Mouse (Mus musculus) forebrain, embryonic 16.5 days (tissue): ENCODE results near the gene Vax2. TPM values are rescaled to one million over a fixed set of nuclear protein-coding genes. Genes with fewer than 3 reads are reported as not detected.

Experiments used
- ATAC-seq: fragments of 200-750 bp; cut with Nextera tagmentation; 2 replicates; pipeline ENCODE4 v1.8.0; 2017; ENCODE audit warnings: mild to moderate bottlenecking, moderate library complexity
- H3K27ac ChIP-seq: fragments of 300-500 bp; sonication (generic); 2 replicates; pipeline ENCODE4 v1.5.1; 2014; ENCODE audit warnings: low read length, control low read depth
- H3K27me3 ChIP-seq: fragments of 300-500 bp; sonication (generic); replicated peaks from 2 replicates; pipeline ENCODE4 v1.6.1; 2014; ENCODE audit warnings: low read length; ENCODE audit not compliant: control insufficient read depth, insufficient read depth
- H3K36me3 ChIP-seq: fragments of 300-500 bp; sonication (generic); 2 replicates; pipeline ENCODE4 v1.6.1; 2014; ENCODE audit not compliant: control insufficient read depth, insufficient read depth
- H3K4me1 ChIP-seq: fragments of 300-500 bp; sonication (generic); replicated peaks from 2 replicates; pipeline ENCODE4 v1.6.1; 2014; ENCODE audit warnings: low read length; ENCODE audit not compliant: control insufficient read depth, insufficient read depth
- H3K4me2 ChIP-seq: fragments of 300-500 bp; sonication (generic); 2 replicates; pipeline ENCODE4 v1.6.1; 2014; ENCODE audit warnings: mild to moderate bottlenecking, low read length, control low read depth
- H3K4me3 ChIP-seq: fragments of 300-500 bp; sonication (generic); replicated peaks from 2 replicates; pipeline ENCODE4 v1.5.1; 2014; ENCODE audit warnings: mild to moderate bottlenecking, low read length, control low read depth
- H3K9ac ChIP-seq: fragments of 300-500 bp; sonication (generic); replicated peaks from 2 replicates; pipeline ENCODE4 v1.6.1; 2014; ENCODE audit warnings: low read depth, low read length, control low read depth
- H3K9me3 ChIP-seq: fragments of 300-500 bp; sonication (generic); 2 replicates; pipeline ENCODE4 v1.6.1; 2016; ENCODE audit warnings: low read length; ENCODE audit not compliant: control insufficient read depth
- WGBS: fragments of 180-500 bp; shearing (Covaris S2); extraction: QIAGEN DNeasy Blood & Tissue Kit; methylation state at CpG from one replicate; pipeline ENCODE4 v1.1.7; 2014; 5-methylcytosine and 5-hydroxymethylcytosine counted together
- polyA plus RNA-seq: library from polyadenylated mRNA; unstranded; fragments of >200 nt; fragmentation: Nextera tagmentation; extraction: Ambion mirVana; gene quantifications from 2 replicates; pipeline ENCODE4 v1.2.1, GENCODE M21; 2015

Gene Vax2
- polyA plus RNA-seq, 1 experiment from 2014 or later: not detected

DNA sequence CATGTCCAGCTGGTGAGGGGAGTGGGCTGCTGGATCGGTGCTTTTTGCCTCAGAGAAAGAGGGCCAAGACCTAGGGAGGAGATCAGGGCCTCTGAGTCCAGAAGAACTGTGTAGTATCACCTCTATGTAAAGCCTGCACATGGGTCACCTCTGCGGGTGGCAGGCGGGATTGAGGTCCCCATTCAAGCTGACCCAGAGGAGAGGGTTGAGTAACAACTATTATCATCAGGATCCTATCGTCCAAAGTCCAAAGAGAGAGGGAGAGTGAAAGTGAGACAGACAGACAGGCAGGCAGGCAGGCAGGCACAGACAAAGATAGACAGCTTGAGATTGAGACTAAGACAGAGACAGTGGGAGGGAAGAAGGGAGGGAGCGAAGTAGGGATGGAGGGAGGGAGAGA lies 32.1 kb downstream of the Vax2 start:
- no peak overlapping the region for H3K27ac ChIP-seq
- no peak overlapping the region for H3K9ac ChIP-seq
- H3K4me3 ChIP-seq: no peak overlapping the region
- H3K27me3 ChIP-seq: no peaks in the 10 kb centered on the region
- H3K4me2 ChIP-seq: no peak overlapping the region
- ATAC-seq: 0 out of 2 replicates have a peak, but pooled peaks have one; percentile 12
- no peaks in the 10 kb centered on the region for H3K36me3 ChIP-seq
- H3K4me1 ChIP-seq: no peaks in the 10 kb centered on the region; the same call in 1 of the 2 replicates
- peaks cover 4% of the 10 kb centered on the region; the same call in 1 of the 2 replicates for H3K9me3 ChIP-seq
- WGBS: 54% methylated on average over 5 of the region's 5 CpGs

DNA sequence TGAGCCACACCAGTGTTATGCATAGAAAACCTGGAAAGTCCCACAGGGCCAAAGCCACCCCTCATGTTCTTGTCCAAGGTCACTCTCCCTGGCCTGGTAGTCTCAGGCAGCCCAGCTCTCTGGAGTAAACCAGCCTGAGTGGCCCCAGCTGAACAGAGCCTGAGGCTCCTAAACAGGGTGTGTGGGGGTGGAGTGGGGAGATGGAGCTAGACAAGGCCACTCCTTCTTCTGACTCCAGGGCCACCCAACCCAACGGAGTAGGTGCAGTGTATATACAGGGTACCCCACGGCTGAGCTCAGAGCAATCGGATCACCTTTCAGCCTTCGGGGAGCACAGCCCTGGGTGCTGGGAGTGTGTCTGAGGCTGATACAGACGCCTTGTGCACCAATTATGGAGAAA lies 33.1 kb downstream of the Vax2 start:
- Histone ChIP-seq H3K9ac (no peak overlapping the region), H3K4me1 (no peaks in the 10 kb centered on the region; the same call in 1 of the 2 replicates), H3K9me3 (peaks cover 4% of the 10 kb centered on the region; the same call in 1 of the 2 replicates), H3K36me3 (no peaks in the 10 kb centered on the region), H3K4me2 (no peak overlapping the region), H3K4me3 (no peak overlapping the region), H3K27ac (no peak overlapping the region), H3K27me3 (no peaks in the 10 kb centered on the region)
- no peak for ATAC-seq
- WGBS: 62% methylated on average over 5 of the region's 5 CpGs

DNA sequence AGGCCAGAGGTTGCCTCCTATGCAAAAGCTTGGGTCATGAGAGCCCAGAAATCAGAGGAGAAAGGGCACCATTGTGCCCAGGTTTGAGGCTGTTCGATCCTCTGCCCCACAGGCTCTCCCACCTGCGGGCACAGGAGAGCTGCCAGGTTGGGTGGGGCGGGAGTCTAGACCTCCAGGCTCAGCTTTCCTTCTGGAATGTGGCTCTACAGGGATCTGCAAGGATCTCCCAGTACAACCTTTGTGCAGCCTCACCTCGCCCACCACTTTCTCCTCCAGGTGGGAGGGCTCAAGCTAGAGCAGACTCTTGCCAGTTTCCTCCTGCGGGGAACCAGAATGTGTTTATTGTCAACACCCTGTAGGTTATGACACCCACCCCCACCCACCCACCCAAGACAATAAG lies 33.5 kb downstream of the Vax2 start:
- Histone ChIP-seq H3K9me3 (peaks cover 4% of the 10 kb centered on the region; the same call in 1 of the 2 replicates), H3K4me3 (no peak overlapping the region), H3K4me2 (no peak overlapping the region), H3K36me3 (no peaks in the 10 kb centered on the region), H3K27ac (no peak overlapping the region), H3K27me3 (no peaks in the 10 kb centered on the region), H3K4me1 (no peaks in the 10 kb centered on the region; the same call in 1 of the 2 replicates), H3K9ac (no peak overlapping the region)
- ATAC-seq: no peak
- 81% methylated on average over 5 of the region's 5 CpGs for whole genome bisulfite sequencing

GRCm38 (mm10) chr6:83745466-83745865 lies 34.4 kb downstream of the Vax2 start:
- no peak for ATAC-seq
- H3K27me3 ChIP-seq: no peaks in the 10 kb centered on the region
- no peaks in the 10 kb centered on the region; the same call in 1 of the 2 replicates for H3K4me1 ChIP-seq
- no peak overlapping the region for H3K9ac ChIP-seq
- 47% methylated on average over 2 of the region's 2 CpGs for WGBS
- no peak overlapping the region for H3K27ac ChIP-seq
- no peaks in the 10 kb centered on the region for H3K36me3 ChIP-seq
- H3K4me2 ChIP-seq: no peak overlapping the region
- H3K4me3 ChIP-seq: no peak overlapping the region
- H3K9me3 ChIP-seq: peaks cover 4% of the 10 kb centered on the region; the same call in 1 of the 2 replicates

DNA sequence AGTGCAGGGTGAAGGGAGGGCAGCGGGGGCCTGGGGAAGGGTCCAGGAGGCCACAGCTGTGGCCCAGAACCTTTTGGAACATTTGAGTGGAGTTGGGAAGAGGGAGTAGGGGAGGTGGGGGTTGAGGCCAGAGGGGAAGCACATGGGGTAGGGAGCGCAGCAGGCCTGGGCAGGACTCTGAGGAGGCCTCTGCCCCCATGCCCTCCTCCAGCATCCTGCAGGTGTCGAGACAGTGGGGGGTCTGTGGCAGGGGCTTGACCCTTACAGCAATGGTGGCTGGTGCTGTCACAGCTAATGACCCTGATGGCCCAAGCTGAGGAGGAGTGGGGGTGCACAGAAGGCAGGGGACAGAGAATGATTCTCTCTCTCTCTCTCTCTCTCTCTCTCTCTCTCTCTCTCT lies 38.2 kb downstream of the Vax2 start:
- Histone ChIP-seq H3K36me3 (no peaks in the 10 kb centered on the region), H3K4me3 (no peak overlapping the region), H3K4me1 (no peaks in the 10 kb centered on the region), H3K4me2 (no peak overlapping the region), H3K27ac (no peak overlapping the region), H3K9me3 (no peaks in the 10 kb centered on the region), H3K27me3 (no peaks in the 10 kb centered on the region), H3K9ac (no peak overlapping the region)
- 59% methylated on average over 3 of the region's 3 CpGs for WGBS
- ATAC-seq: no peak

DNA sequence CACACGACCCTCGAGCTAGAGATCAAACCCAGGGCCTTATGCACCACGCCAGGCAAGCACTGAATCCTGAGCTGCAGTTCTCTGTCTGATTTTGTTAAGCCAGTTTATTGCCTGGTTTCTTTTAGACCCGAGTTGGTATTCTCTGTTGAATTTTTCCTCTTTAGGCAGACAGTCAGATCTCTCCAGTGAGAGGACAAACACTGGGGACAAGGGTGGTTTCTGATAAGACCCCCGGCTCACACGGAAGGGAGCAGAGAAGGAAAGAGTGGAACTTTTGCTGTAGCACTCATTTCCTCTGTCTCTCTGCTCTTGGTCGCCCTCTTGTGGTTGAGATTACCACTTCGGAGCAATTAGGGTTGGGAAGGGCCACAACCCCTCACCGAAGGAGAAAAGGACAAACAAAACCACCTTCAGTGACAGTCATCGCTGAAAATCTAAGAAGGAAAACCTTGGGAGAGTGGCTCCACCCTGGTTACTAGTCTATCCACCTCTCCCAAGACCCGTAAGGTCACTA lies 39.2 kb downstream of the Vax2 start:
- Histone ChIP-seq H3K9me3 (no peaks in the 10 kb centered on the region), H3K27ac (no peak overlapping the region), H3K9ac (no peak overlapping the region), H3K36me3 (no peaks in the 10 kb centered on the region), H3K4me1 (no peaks in the 10 kb centered on the region), H3K4me2 (no peak overlapping the region), H3K4me3 (no peak overlapping the region), H3K27me3 (no peaks in the 10 kb centered on the region)
- ATAC-seq: no peak
- 5% methylated on average over 11 of the region's 11 CpGs for WGBS

DNA sequence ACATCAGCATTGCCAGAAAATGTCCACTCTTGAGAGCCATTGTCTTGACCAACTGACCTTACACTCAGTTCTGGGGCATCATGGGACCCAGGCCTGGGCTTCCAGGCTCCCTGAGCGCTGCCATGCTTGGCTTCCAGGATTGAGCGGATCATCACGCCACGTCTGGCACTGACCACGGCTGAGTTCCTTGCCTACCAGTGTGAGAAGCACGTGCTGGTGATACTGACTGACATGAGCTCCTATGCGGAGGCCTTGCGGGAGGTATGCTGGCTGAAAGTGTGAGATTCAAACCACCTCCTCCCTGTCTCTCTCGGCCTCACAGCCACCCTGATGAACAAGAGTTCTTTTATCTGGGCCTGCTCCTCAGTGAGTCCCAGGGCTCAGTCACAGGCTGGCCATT lies 45.0 kb downstream of the Vax2 start:
- Histone ChIP-seq H3K4me2 (no peak overlapping the region), H3K27me3 (peaks cover 29% of the 10 kb centered on the region), H3K9ac (no peak overlapping the region), H3K4me3 (no peak overlapping the region), H3K36me3 (no peaks in the 10 kb centered on the region), H3K27ac (no peak overlapping the region), H3K9me3 (no peaks in the 10 kb centered on the region), H3K4me1 (0 out of 2 replicates have a peak, but pooled peaks cover 4% of the 10 kb centered on the region)
- ATAC-seq: no peak
- WGBS: 69% methylated on average over 9 of the region's 9 CpGs

DNA sequence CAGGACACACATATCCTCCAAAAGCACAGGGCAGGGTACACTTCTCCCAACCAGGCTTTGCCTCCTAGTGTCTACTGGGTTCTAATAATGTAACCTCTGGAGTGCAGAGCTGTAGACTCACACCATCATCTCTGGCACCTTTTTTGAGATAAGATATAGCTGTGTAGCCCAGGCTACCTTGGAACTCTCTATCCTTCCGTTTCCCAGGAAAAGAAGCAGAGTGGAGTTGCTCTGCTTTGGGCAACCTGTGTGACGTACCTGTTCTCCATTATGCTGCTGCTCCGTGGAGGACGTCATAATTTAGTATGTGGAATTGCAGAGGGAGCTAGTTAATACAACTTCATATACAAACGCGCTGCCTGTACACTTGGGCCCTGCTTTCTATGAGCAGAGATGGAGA lies 51.3 kb downstream of the Vax2 start, which contains the start of gene Ankrd53:
Ankrd53 (plus strand) TSS at position 301 of the 400 bp plus-strand sequence.
- H3K27ac ChIP-seq: no peak within 1 kb of the TSS
- WGBS: 22% methylated on average over 6 of the region's 6 CpGs
- peak within 1 kb of the TSS; percentile 50 for H3K4me2 ChIP-seq
- peaks cover 51% of the 10 kb centered on the region for H3K27me3 ChIP-seq
- peak within 1 kb of the TSS; percentile 25 for H3K4me3 ChIP-seq
- H3K9me3 ChIP-seq: no peaks in the 10 kb centered on the region
- ATAC-seq: no peak
- peak within 1 kb of the TSS; percentile 27; the same call in 1 of the 2 replicates for H3K9ac ChIP-seq
- H3K36me3 ChIP-seq: no peaks in the 10 kb centered on the region
- H3K4me1 ChIP-seq: peaks cover 11% of the 10 kb centered on the region

DNA sequence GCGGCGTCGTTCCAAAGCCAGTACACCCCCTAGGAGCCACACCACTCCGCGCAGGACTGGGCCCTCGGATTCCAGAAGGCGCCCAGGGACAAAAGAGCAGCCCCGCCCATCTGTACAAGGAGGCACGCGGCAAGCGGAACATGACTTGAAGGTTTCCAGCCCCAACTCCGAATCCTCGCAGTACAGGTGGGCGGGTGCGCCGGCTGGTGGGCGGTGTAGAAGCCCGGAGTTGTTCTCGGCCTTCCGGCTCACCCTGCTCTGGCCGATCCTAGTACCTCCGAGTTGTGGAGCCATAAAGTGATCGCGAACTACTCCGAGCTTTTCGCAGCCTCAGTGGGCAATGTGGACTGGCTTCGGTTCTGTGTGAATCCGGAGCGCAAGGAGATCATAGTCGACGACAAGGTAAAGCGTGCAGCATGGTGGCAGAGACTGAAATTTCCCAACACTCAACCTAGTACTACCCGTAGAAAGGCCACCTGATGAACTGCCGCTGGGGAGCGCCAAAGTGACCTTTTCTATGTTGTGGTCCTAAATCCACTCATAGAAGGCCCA lies 51.9 kb downstream of the Vax2 start:
- H3K36me3 ChIP-seq: no peaks in the 10 kb centered on the region
- peaks cover 45% of the 10 kb centered on the region for H3K27me3 ChIP-seq
- H3K4me3 ChIP-seq: peak overlapping the region; percentile 25
- ATAC-seq: peak; percentile 46
- H3K4me2 ChIP-seq: peak overlapping the region; percentile 50
- H3K4me1 ChIP-seq: peaks cover 11% of the 10 kb centered on the region
- WGBS: 1% methylated on average over 35 of the region's 35 CpGs
- H3K27ac ChIP-seq: no peak overlapping the region
- peak overlapping the region; percentile 27; the same call in 1 of the 2 replicates for H3K9ac ChIP-seq
- no peaks in the 10 kb centered on the region for H3K9me3 ChIP-seq
